Mouse (Mus musculus) adrenal gland, adult (tissue): ENCODE measurements around the gene Cdcp1.
A peak's percentile ranks its signal among the peaks of the same experiment; 100 is the strongest.

Experiments
- DNase-seq, 2 experiments: peaks; one replicate each; pipeline ENCODE4 v3.0.0; 2022 to 2023; ENCODE audit warnings: low spot score in 1 of 2; ENCODE audit not compliant: inconsistent age in 2 of 2

Gene Cdcp1

DNA sequence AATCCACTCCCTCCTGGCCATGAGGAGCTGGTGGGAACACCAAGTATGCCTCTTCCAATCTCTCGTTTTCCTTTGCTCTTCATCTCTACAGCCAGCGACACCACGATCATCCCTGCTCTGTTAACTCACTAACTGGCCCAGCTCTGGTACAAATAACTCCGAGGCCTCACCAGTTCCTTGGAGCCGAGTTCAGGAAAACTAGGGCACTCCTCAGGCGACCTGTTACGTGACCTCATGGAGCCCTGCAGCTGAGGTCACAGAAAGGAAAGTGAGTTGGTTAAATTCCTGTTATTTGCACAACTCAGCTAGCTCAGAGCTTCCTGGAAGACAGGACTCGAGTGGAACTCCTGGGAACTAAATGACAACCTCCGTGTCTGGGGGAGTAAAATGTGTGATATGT lies 2.5 kb downstream of the Cdcp1 start:
- no peak for DNase-seq

DNA sequence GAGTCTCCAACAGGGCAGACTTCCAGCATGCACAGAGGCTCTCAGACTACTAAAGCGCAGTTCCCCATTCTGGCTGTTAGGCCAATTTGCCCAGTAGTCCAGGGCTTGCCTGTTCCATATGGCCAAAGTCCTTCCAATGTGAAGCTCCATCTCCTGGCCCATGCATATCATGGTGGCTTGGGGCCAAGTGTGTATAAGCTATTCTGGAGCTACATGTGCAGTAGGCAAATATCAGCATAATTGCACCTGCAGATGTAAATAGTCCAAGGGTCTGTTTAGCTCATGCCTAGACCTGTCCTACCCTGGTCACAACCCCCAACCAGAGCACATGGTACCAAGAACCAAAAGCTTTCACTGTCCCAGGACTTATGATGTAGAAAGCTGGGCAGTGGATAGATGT lies 7.9 kb downstream of the Cdcp1 start:
- DNase-seq: no peak

DNA sequence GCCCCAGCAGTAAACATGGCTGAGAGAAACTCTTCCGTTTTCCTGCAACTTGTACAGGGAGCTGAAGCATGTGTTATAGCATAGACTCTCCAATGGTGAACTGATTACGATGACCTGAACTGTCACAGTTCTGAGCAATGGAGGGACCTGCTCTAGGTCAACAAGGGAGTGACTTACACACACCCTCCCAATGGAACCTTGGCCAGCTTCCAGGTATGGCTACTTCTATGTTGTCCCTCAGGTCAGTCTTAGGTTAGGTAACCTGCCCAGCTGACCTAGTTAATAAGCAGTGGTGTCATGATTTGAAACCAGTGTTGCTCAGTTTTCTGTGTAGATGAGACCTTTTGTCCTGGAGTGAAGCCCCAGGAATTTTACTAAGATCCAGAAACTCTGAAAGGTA lies 8.9 kb downstream of the Cdcp1 start:
- peak in 1 of 2 experiments; percentile 27 for DNase-seq

DNA sequence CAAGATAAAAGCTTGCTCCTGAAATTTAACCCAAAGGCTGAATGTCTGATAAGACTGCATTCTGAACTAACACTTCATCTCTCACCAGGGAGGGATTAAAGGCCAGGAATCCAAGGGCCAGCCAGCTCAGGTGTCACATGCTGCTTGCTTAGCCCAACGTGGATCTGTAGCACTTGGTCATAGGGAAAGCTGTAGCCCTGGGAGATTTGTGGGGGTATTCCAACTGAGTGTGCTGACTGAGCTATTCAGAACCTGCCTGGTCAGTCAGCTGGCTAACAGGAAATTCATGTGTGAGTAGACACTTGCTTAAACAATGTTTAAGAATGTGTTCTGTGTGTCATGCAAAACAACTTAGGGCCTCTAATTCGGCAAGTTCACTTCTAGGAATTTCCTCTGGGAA lies 9.3 kb downstream of the Cdcp1 start:
- no peak for DNase-seq

DNA sequence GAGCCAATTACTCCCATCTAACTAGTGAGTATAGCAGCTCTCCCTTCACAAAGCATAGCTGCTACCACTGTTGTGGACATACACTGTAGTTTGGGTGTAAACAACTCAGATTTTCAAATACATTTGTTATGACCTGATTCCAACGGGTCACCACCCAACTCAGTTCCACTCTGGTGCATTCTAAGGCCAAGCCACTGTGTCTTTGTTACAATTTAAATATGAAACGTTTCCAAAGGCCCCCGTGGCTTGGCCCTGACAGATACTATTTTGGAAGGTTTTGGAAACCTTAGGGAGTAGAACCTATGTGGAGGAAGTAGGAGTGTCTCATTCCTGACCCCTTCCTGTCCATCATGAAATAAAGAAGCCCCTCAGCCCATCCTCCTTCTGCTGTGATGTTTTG lies 15.7 kb downstream of the Cdcp1 start:
- DNase-seq: no peak

DNA sequence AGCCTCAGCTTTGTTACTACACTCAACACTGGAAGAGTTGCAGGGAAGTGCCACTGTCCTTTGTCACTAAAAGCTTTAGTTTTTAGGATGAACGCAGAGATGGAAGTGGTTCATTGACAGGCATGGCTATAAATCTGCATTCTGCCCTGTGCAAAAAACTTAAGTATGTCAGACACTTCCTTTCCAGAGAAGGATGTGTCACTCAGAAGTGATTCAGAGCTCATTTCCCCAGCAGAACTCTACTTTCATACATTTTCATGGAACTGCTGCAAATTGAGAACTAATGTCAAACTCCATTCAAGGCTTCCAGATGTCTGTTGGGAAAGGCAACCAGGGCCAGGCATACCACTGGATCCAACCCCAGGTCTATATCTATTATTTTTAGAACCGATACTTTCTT lies 27.6 kb downstream of the Cdcp1 start:
- DNase-seq: no peak

DNA sequence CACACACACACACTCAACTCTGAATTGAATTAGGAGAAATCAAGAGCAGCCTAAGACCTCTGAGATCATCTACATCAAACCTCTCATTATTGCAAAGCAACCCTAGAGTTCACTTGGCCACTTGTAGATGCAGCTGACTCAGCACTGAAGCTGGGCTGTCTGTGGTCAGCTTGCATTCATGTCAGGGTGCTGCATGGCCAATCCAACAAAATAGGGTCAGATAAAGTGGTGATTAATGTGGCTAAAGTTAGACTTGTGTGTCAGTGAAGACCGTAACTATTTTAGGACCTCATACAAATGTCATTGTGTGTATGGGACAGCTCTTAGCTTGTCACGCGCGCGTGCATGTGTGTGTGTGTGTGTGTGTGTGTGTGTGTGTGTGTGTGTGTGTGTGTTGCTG lies 28.2 kb downstream of the Cdcp1 start:
- no peak for DNase-seq

DNA sequence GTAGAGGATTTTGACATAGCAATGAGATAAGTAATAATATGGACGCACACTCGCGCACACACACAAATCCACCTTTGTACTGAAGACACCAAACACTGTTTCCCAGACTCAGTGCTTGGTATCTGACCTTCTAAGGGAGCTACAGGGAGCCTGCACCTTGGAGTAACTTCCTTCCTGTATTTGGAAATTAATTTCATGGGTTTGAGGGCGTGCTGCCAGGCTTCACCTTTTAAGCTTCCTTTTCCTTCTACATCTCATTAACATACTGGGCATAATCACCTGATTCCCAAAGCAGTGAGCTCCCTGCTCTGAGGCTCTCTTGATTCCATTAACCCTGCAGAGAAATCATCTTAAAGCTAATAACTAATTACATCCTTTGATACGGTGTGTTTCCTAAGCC lies 29.7 kb downstream of the Cdcp1 start:
- no peak for DNase-seq

DNA sequence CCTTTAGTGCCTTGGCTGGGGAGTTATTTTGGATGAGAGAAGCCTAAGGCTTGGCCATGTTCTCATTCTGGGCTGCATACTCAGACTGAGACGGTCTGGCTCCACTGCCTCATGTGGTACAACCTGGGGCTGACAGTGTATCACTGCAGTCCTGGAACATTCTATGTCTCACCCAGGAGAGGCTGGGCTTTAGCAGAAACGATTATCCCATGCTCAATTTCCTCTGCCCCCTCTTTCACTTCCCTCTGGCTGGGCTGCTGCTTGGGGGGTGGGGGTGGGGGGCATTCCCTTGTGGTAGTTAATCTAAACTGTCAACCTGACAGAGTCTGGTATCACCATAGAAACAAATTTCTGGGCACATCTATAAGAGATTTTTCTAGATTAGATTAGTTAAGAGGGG lies 30.3 kb downstream of the Cdcp1 start:
- no peak for DNase-seq

DNA sequence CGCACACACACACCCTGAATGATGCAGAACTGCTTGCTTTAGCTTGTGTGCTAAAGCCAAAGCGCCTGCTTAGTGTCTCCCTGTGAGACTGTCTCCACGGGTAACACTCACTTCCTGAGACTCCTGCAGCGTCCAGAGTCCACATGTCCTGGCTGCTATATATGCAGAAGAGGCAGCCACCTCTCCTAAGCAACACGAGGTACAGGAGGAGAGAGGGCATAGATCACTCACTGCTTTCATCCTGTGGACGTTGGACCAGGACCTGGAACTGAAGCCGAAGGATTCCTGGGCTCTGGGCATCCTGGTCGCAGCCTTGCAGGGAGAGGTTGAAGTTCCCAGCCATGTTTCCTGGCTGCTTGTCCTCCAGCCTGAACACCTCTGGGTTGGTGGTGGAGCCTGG lies 32.6 kb downstream of the Cdcp1 start:
- no peak for DNase-seq

DNA sequence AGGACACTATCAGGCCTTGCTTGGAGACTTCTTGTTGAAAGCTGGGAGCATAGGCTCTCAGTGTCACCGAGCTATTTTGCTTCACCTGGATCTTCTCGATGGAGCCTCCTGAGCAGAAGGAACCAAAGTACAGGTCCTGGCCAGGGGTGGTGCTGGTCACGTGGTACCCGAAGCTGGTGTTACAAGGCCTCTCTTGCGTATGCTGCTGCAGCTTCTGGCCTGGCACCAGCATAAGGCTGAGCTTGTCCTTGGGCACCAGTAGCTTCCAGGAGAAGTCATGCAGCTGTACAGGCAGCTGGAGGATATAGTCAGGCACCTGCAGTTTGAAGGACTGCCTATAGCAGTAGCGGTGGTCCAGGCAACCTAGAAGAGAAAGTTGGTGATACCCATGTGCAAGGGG lies 35.8 kb downstream of the Cdcp1 start:
- DNase-seq: peak in 1 of 2 experiments; percentile 44

DNA sequence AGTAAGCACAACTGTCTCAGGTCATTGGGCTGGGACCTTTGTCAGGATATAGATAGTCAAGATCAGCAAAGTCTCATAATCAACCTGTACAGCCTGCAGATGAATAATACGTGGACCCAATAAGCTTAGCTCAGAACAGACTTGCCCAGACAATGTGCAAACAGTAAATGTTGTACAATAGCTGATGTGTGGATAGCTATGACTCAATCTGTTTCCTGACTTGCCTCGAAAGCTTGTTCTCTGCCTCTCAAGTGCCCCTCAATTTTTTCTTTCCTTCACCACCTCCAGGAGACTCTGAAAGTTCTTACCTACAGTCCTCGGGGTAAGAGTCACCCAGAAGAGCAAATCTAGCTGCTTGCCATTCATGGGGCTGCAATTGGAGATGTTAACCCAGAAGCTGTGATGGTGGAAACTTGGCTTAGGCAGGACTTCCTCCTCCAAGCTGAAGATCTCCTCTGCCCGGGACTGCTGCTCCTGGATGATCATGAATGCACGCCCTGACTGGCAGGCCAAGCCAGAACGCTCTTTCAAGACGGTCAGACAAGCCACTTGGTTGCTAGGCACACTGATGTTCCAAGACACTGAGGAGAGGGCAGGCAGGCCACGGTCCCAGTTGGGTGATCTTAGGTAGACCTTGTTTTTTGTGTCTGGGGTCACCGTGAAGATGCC lies 38.3 kb downstream of the Cdcp1 start:
- no peak for DNase-seq

DNA sequence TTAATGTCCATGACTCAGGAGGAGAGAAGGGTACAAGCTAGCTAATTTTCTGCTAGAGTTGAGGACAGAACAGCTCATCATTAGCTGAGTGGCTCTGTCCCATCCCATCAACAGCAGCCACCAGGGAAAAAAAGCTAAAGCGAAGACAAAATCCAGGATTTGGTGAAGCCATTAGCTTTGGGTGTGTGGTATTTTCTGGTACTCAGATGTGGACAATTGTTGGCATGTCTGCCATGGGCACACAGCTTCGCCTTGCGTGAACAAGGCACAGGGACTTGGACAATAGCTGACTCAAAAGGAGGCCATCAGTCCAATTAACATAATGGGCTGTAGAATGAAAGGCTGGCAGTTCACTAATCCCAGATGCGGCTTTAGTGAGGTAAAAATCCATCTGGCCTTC lies 41.5 kb downstream of the Cdcp1 start:
- DNase-seq: no peak

DNA sequence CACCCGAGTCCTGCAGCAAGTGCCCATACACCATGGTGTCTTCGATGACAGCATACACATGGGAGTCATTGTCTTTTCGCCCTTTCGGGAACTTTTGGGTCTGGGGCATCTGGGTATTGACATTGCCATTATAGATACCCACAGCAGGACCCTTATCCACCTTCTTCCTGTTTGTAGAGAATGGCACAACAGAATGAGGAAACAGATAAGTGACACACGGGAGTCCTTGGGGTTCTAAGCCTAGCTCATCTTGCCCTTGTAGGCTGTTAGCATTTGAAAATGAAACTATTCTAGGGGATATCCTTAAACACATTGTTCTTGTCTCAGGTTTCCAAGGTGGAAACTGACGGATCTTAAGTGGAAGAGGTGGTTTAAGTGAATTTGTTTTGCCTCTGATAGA lies 42.1 kb downstream of the Cdcp1 start:
- no peak for DNase-seq

DNA sequence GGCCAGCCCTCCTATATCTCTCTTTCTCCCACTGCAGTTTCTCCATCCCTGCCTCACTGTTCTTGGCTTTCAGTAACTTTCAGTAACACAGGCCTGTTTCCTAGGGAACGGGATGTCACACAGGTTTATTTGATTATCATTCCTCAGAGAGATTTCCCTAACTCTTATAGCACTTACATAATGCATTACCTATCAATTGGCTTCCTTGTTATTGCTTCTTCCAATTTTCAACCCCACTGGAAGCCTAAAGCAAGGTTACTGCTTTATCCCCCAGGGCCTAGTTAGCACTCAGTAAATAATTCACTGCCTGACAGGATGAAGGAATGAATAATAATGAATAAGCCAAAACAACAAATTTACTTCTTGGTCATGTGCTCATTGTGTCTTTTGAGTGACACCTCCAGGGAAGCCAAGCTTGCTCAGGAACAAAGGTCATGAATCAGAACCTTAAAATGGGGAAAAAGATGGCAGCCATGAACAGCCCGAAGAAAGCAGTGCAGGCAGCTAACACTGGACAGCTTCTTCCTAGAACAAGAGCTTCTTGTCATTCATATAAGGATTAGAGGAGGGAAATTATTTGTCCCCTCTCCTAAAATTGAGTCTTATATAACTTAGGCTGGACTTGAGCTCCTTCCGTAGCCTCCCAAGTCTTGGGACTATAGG lies 49.9 kb downstream of the Cdcp1 start:
- no peak for DNase-seq

DNA sequence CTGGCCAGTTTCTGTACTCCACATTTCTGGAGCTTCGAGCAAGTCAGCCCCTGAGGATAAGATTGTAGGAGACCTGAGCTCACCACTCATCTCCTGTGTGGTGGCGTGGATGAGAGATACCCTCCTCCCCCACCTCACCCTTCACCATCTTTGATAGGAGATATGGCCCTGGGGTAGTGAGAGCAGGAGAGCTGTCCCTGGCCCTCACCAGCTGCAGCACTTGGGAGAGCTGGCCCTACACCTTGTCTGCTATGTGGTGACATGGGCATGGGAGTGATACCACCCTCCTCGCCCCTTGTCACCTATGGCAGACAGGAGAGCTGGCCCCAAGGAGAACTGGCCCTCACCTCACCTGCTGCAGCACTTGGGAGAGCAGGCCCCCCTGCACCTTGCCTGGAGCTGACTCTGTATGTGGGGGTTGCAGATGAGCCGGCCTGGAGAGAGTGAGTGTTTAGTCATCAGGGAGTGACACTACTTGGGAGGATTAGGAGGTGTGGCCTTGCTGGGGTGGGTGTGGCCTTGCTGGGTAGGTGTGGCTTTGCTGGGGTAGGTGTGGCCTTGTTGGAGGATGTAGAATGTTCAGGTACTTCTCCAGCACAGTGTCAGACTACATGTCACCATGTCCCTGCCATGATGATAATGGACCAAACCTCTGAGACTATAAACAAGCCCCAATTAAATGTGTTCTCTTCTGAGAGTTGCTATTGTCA lies 52.7 kb downstream of the Cdcp1 start:
- DNase-seq: no peak

DNA sequence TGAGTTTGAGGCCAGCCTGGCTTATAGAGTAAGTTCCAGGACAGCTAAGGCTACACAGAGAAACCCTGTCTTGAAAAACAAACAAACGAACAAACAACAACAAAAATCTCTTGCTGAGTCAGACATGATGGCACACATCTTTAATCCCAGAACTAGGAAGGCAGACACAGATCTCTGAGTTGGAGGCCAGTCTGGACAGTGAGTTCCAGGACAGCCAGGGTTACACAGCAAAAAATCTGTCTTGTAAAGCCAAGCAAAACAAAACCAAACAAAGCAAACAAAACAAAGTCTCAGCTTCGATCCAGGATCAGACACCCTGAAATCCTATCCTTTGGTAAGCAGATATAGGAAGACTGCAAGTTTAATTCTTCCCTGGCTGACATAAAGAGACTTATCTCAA lies 54.0 kb downstream of the Cdcp1 start:
- no peak for DNase-seq

DNA sequence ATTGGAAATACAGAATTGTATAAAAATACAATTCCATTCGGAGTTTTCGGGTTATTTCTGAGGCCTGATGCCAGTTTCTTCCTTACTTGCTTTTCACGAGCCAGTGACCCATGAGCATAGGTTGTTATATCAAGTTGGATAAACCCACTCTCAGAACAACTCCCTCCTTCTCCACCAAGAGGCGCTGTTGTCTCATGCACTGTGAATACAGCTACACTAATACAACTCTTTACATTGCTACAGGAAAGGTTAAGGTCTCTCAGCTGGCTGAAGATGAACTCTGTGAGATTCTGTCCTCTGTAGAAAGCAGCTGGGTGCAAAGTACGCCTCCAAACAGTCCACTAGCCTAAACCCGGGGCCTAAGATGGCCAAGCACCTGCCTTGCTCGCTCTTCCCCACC lies 56.5 kb downstream of the Cdcp1 start:
- DNase-seq: peak; percentile 69 to 91

DNA sequence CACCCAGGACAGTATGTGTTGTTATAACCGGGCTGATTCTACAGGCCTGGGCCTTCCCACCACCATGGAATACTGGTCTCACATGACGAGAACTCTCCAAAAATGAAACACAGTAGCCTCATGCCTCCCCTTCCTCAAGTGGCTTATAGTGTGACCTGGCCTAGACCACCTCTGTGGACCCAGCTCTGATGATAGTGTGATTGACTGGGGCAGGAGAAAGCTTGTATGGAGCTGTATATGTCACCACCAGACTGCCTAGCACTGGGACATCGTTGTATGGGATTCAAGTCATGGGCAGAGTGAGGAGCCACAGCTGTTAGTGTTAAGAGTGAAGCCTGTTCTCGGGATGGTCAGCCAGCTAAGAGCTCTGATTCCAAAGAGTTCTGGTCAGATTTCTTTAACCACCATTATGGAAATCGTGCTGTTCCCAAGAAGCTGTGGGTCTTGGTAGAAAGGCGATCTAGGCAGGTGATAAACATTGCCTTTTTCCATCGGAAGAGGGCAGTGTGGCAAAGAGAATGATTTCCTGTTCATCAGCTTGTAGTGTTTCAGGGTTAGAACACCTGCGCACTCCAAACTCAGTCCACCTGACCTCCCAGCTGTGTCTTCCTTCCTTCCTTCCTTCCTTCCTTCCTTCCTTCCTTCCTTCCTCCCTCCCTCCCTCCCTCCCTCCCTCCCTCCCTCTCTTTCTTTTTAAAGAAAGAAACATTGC lies 57.6 kb downstream of the Cdcp1 start:
- peak in 1 of 2 experiments; percentile 39 for DNase-seq

DNA sequence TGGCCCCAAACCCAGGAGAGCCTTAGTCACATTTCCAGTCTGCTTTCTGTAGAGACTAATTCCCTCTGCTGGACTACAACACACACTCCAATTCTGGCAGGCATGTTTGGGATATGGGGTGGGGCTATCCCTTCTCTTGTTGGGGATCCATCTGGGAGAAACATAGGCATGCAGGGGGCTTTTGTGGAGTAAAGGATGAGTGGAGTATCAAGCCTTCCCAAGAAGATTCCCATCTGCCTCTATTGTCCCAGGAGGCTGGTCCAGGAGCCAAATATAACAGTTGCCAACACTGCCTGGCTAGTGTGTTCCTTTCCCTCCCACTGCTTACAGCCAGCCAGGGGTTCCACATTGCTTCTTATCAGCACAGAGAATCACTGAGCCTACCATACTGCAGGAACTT lies 58.1 kb downstream of the Cdcp1 start:
- DNase-seq: peak in 1 of 2 experiments; percentile 45

DNA sequence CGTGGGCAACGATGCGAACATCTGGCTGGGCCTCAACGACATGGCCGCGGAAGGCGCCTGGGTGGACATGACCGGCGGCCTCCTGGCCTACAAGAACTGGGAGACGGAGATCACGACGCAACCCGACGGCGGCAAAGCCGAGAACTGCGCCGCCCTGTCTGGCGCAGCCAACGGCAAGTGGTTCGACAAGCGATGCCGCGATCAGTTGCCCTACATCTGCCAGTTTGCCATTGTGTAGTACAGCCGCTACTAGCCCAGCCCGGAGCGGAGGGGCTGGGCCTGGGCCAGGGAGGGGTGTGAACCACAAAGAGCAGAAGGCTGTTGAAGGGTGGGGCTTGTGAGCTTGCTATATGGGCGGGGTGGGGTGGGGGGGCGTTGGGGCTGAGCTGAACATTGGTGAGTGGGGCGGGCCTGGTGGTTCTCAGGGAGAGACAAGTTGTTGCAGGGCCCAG lies 58.9 kb downstream of the Cdcp1 start:
- peak; percentile 53 to 72 for DNase-seq

DNA sequence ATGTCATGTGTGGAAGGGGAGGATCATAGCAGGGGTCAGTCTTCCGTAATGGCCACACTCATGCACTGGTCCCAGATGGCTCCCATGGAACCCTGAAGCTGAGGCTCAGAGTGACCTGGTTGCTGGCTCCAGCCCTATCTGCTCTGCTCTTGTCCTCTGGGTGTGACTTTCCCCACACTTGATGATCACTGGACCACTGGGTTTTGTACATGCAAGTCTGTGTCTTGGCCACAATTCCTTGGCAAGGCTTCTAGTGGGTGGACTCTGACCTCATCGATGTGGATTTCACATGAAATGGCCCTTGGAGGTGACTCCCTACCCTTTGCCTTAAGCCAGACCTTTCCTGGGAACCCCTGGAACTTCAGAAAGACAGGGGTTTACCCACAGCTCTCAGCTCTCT lies 62.7 kb downstream of the Cdcp1 start:
- no peak for DNase-seq
